In the genomic region with DNA sequence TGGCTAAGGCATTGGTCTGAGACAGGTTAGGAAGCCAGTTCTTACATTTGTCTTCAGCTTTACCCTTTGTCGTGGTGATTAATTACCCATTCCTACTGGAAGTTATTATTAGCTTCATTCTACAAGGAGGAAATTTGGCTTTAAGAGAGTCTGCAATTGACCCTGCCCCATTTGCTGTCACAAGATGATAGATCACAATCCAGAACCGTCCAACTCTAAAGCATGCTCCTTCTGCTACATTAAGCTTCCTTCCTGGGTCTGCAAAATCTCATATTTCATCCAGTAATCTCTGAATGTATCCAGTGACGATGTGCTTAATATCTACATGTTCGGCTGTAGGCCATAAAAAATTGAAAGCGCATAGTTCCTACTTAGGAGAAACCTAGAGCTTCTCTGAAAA, we compare ENCODE assay signal across 24 mouse cellular contexts. TPM values are rescaled to one million over a fixed set of nuclear protein-coding genes. Genes with fewer than 3 reads are reported as not detected.
"Had no signal": no experiment of that assay in that cellular context is flagged by ENCODE, and none has a peak within 500 bp of the region (broad histone marks: within the 10 kb centered on the region; RNA-seq: fewer than 3 reads in every experiment).

No protein-coding gene starts in this region.

- H3K27ac ChIP-seq: intestine, embryonic 15.5 days; layer of hippocampus, adult 2 months; limb, embryonic 10.5 days; limb, embryonic 13.5 days; liver, embryonic 12.5 days; liver, embryonic 15.5 days; macrophage had no signal

- DNase-seq: layer of hippocampus, adult 9-11 months; liver; lung, adult 18-20 months; lung, postnatal 14 days; midbrain, embryonic 14.5 days; thymus, postnatal 25 days had no signal

- H3K4me1 ChIP-seq: intestine, embryonic 15.5 days; limb, embryonic 10.5 days; limb, embryonic 13.5 days; liver, embryonic 12.5 days; liver, embryonic 15.5 days; megakaryocyte, embryonic 14.5 days had no signal

- H3K4me2 ChIP-seq: intestine, embryonic 15.5 days; limb, embryonic 13.5 days; liver, embryonic 12.5 days; liver, embryonic 15.5 days; midbrain, embryonic 11.5 days had no signal

- H3K9me3 ChIP-seq: intestine, embryonic 15.5 days; limb, embryonic 10.5 days; limb, embryonic 13.5 days; liver, embryonic 12.5 days; liver, embryonic 15.5 days; megakaryocyte, embryonic 14.5 days had no signal

- H3K4me3 ChIP-seq: intestine, embryonic 15.5 days; layer of hippocampus, adult 2 months; limb, embryonic 10.5 days; limb, embryonic 13.5 days; liver, embryonic 12.5 days; liver, embryonic 15.5 days; megakaryocyte, embryonic 14.5 days had no signal

- H3K27me3 ChIP-seq: intestine, embryonic 15.5 days; limb, embryonic 13.5 days; liver, embryonic 12.5 days; liver, embryonic 15.5 days; megakaryocyte, embryonic 14.5 days had no signal

- ATAC-seq: hindbrain, embryonic 16.5 days; intestine, embryonic 15.5 days; liver, embryonic 12.5 days had no signal

- H3K36me3 ChIP-seq: intestine, embryonic 15.5 days; limb, embryonic 10.5 days; limb, embryonic 13.5 days; liver, embryonic 12.5 days; liver, embryonic 15.5 days had no signal

- H3K9ac ChIP-seq: intestine, embryonic 15.5 days; limb, embryonic 13.5 days; liver, embryonic 12.5 days; liver, embryonic 15.5 days had no signal

RNA-seq across cellular contexts. Expression of a gene that starts 29.2 kb away (rescaled TPM):
- polyA plus RNA-seq: hindbrain, embryonic 16.5 days; intestine, embryonic 15.5 days; large intestine, adult 2 months; limb, embryonic 10.5 days; limb, embryonic 13.5 days; liver, embryonic 12.5 days; liver, embryonic 15.5 days; lung, embryonic 16.5 days; macrophage; midbrain, embryonic 11.5 days; midbrain, embryonic 14.5 days; midbrain, postnatal 0 days; neural tube, embryonic 11.5 days; neural tube, embryonic 14.5 days; small intestine, adult 2 months; spleen, adult 2 months; thymus, postnatal 0 days had no signal
